Mouse (Mus musculus): ENCODE results near the gene Hist1h1d.

- TF ChIP-seq CTCF (conservative IDR thresholded peaks at IDR 0.05; ENCODE audit: low read length) (no peak), POU5F1 (IDR thresholded peaks at IDR 0.05; ENCODE audit: borderline replicate concordance, low read length) (no peak), NANOG (IDR thresholded peaks at IDR 0.05; ENCODE audit: borderline replicate concordance, low read length) (no peak)
These were observed 39.5 kb upstream of the Hist1h1d start for GRCm38 (mm10) chr13:23513517-23513916.

Measured in E14TG2a.4 (cell line).